Mouse (Mus musculus) brain, embryonic 14.5 days (tissue): ENCODE data around the gene Rnf185. TPM values are rescaled to one million over a fixed set of nuclear protein-coding genes. Genes with fewer than 3 reads are reported as not detected.

Source experiments
- DNase-seq: peaks from one replicate; pipeline ENCODE4 v3.0.0-alpha.2; 2011; ENCODE audit warnings: low read depth
- CTCF ChIP-seq: fragments of 200-500 bp; IDR thresholded peaks from 2 replicates; pipeline ENCODE4 v1.5.1; 2012; ENCODE audit warnings: inconsistent platforms, mild to moderate bottlenecking, moderate library complexity, borderline replicate concordance; ENCODE audit not compliant: insufficient read depth, insufficient read length; ENCODE audit errors: extremely low read depth
- POLR2A ChIP-seq: fragments of 200-500 bp; IDR thresholded peaks from 2 replicates; pipeline ENCODE4 v1.6.1; 2012; ENCODE audit warnings: mild to moderate bottlenecking, inconsistent platforms, borderline replicate concordance; ENCODE audit not compliant: poor library complexity, insufficient read depth, insufficient read length, severe bottlenecking; ENCODE audit errors: extremely low read depth
- polyA plus RNA-seq: library from polyadenylated mRNA; depleted of rRNA; stranded (reverse); fragments of >200 nt; gene quantifications from 2 replicates; pipeline ENCODE4 v1.2.3, GENCODE M21; 2012

The Rnf185 gene
- polyA plus RNA-seq, 1 experiment: 46.9 TPM

- TF ChIP-seq CTCF (peak; percentile 38; the same call in 1 of the 2 replicates), POLR2A (no peak)
- no peak for DNase-seq
These were observed 22.4 kb upstream of the Rnf185 start for GRCm38 (mm10) chr11:3474480-3475115.

GRCm38 (mm10) chr11:3472484-3472883 lies 20.3 kb upstream of the Rnf185 start:
- TF ChIP-seq POLR2A (no peak), CTCF (peak; percentile 90)
- DNase-seq: peak; percentile 89

- TF ChIP-seq CTCF (no peak), POLR2A (no peak)
- no peak for DNase-seq
These were observed 19.3 kb upstream of the Rnf185 start for GRCm38 (mm10) chr11:3471448-3471850.

- DNase-seq: no peak
These were observed 10.7 kb upstream of the Rnf185 start for GRCm38 (mm10) chr11:3462846-3463245.

GRCm38 (mm10) chr11:3459105-3459468 lies 6.9 kb upstream of the Rnf185 start:
- TF ChIP-seq CTCF (no peak), POLR2A (no peak)
- no peak for DNase-seq

More at GRCm38 (mm10) chr11:3462846-3463245, 10.7 kb upstream of the Rnf185 start:
- TF ChIP-seq CTCF (no peak), POLR2A (no peak)

GRCm38 (mm10) chr11:3458428-3459104 lies 6.4 kb upstream of the Rnf185 start:
- no peak for TF ChIP-seq POLR2A
- TF ChIP-seq CTCF: no peak
- DNase-seq: no peak

GRCm38 (mm10) chr11:3456354-3456753 lies 4.2 kb upstream of the Rnf185 start:
- peak; percentile 64 for DNase-seq
- peak; percentile 78; the same call in 1 of the 2 replicates for TF ChIP-seq CTCF
- TF ChIP-seq POLR2A: no peak

GRCm38 (mm10) chr11:3454506-3454905 lies 2.3 kb upstream of the Rnf185 start:
- DNase-seq: no peak
- no peak for TF ChIP-seq POLR2A
- no peak for TF ChIP-seq CTCF

- no peak for TF ChIP-seq CTCF
- DNase-seq: no peak
These were observed 1.3 kb upstream of the Rnf185 start for GRCm38 (mm10) chr11:3453467-3453866.

GRCm38 (mm10) chr11:3452769-3453168 lies 606 bp upstream of the Rnf185 start:
- TF ChIP-seq POLR2A: no peak
- TF ChIP-seq CTCF: no peak
- peak; percentile 55 for DNase-seq

GRCm38 (mm10) chr11:3451701-3452163 lies 431 bp downstream of the Rnf185 start:
- no peak for DNase-seq
- TF ChIP-seq CTCF (no peak), POLR2A (no peak)

- TF ChIP-seq CTCF (no peak), POLR2A (no peak)
These were observed 7.3 kb downstream of the Rnf185 start for GRCm38 (mm10) chr11:3444875-3445274.

More at GRCm38 (mm10) chr11:3444875-3445274, 7.3 kb downstream of the Rnf185 start:
- DNase-seq: no peak
